Mouse (Mus musculus) cerebellum, adult 2 months (tissue): Measurements from ENCODE around the gene Gcsh.

ENCODE experiments used
- CTCF ChIP-seq: fragments of 200-500 bp; IDR thresholded peaks from 2 replicates; pipeline ENCODE4 v1.5.1; 2011; ENCODE audit warnings: low read depth, mild to moderate bottlenecking, control low read depth, low read length, moderate library complexity, borderline replicate concordance; ENCODE audit not compliant: insufficient read depth
- POLR2A ChIP-seq: fragments of 200-500 bp; IDR thresholded peaks from 2 replicates; pipeline ENCODE4 v1.6.1; 2011; ENCODE audit warnings: low read length, control low read depth, borderline replicate concordance; ENCODE audit not compliant: insufficient read depth

- TF ChIP-seq POLR2A (no peak), CTCF (no peak)
Observed at GRCm38 (mm10) chr8:116951778-116952177, 41.6 kb downstream of the Gcsh start.
